Mouse (Mus musculus): ENCODE measurements at regions not wholly inside any gene's neighbourhood (a gene's known extent, or its start where the extent isn't known, plus 50 kb on each side); places are given as distances from the start of the nearest gene placed in this dataset.

- Histone ChIP-seq H3K27ac (no peak overlapping the region), H3K27me3 (no peaks in the 10 kb centered on the region), H3K9ac (no peak overlapping the region), H3K4me2 (no peak overlapping the region), H3K4me1 (no peaks in the 10 kb centered on the region), H3K4me3 (replicated peaks) (no peak overlapping the region), H3K9me3 (replicated peaks) (no peaks in the 10 kb centered on the region), H3K36me3 (no peaks in the 10 kb centered on the region)
- no peak for ATAC-seq (replicated peaks; ENCODE audit: low FRiP score)
Measured at GRCm38 (mm10) chr2:48557123-48557522, 256.8 kb upstream of the Acvr2a start.

- H3K36me3 ChIP-seq: no peaks in the 10 kb centered on the region
- H3K27me3 ChIP-seq: no peaks in the 10 kb centered on the region
- H3K4me1 ChIP-seq: no peaks in the 10 kb centered on the region
- H3K9me3 ChIP-seq (replicated peaks): no peaks in the 10 kb centered on the region
- no peak overlapping the region for H3K4me3 ChIP-seq (replicated peaks)
- H3K27ac ChIP-seq: no peak overlapping the region
- no peak overlapping the region for H3K9ac ChIP-seq
- WGBS: 91% methylated on average over 3 of the region's 3 CpGs
- H3K4me2 ChIP-seq: no peak overlapping the region
- no peak for ATAC-seq (replicated peaks; ENCODE audit: low FRiP score)
Measured at GRCm38 (mm10) chr2:48558641-48559040, 255.3 kb upstream of the Acvr2a start.

GRCm38 (mm10) chr2:48563636-48564035, 250.3 kb upstream of the Acvr2a start:
- WGBS: 73% methylated on average over 3 of the region's 3 CpGs
- H3K36me3 ChIP-seq: no peaks in the 10 kb centered on the region
- H3K27me3 ChIP-seq: no peaks in the 10 kb centered on the region
- no peak overlapping the region for H3K27ac ChIP-seq
- H3K4me3 ChIP-seq (replicated peaks): no peak overlapping the region
- H3K9me3 ChIP-seq (replicated peaks): no peaks in the 10 kb centered on the region
- H3K4me2 ChIP-seq: no peak overlapping the region
- no peaks in the 10 kb centered on the region for H3K4me1 ChIP-seq
- no peak overlapping the region for H3K9ac ChIP-seq
- ATAC-seq (replicated peaks; ENCODE audit: low FRiP score): no peak

- WGBS: 80% methylated on average over 4 of the region's 4 CpGs
- Histone ChIP-seq H3K9me3 (replicated peaks) (no peaks in the 10 kb centered on the region), H3K27me3 (no peaks in the 10 kb centered on the region), H3K4me2 (no peak overlapping the region), H3K27ac (no peak overlapping the region), H3K36me3 (no peaks in the 10 kb centered on the region), H3K9ac (no peak overlapping the region), H3K4me1 (no peaks in the 10 kb centered on the region), H3K4me3 (replicated peaks) (no peak overlapping the region)
- no peak for ATAC-seq (replicated peaks; ENCODE audit: low FRiP score)
Measured at GRCm38 (mm10) chr2:48564170-48564569, 249.7 kb upstream of the Acvr2a start.

GRCm38 (mm10) chr2:48567871-48568270, 246.0 kb upstream of the Acvr2a start:
- Histone ChIP-seq H3K27me3 (no peaks in the 10 kb centered on the region), H3K4me2 (no peak overlapping the region), H3K4me1 (no peaks in the 10 kb centered on the region), H3K27ac (no peak overlapping the region), H3K4me3 (replicated peaks) (no peak overlapping the region), H3K9ac (no peak overlapping the region), H3K9me3 (replicated peaks) (no peaks in the 10 kb centered on the region), H3K36me3 (no peaks in the 10 kb centered on the region)
- ATAC-seq (replicated peaks; ENCODE audit: low FRiP score): no peak
- 54% methylated on average over 6 of the region's 6 CpGs for WGBS

- Histone ChIP-seq H3K4me2 (no peak overlapping the region), H3K27ac (no peak overlapping the region), H3K4me1 (no peaks in the 10 kb centered on the region), H3K9me3 (replicated peaks) (no peaks in the 10 kb centered on the region), H3K4me3 (replicated peaks) (no peak overlapping the region), H3K9ac (no peak overlapping the region), H3K27me3 (no peaks in the 10 kb centered on the region), H3K36me3 (no peaks in the 10 kb centered on the region)
- 80% methylated on average over 7 of the region's 7 CpGs for WGBS
- ATAC-seq (replicated peaks; ENCODE audit: low FRiP score): no peak
Measured at GRCm38 (mm10) chr2:48586162-48586830, 227.6 kb upstream of the Acvr2a start.

GRCm38 (mm10) chr2:48586831-48587169, 227.1 kb upstream of the Acvr2a start:
- H3K9me3 ChIP-seq (replicated peaks): no peaks in the 10 kb centered on the region
- no peak overlapping the region for H3K9ac ChIP-seq
- no peak overlapping the region for H3K4me3 ChIP-seq (replicated peaks)
- no peak overlapping the region for H3K27ac ChIP-seq
- no peak overlapping the region for H3K4me2 ChIP-seq
- no peak for ATAC-seq (replicated peaks; ENCODE audit: low FRiP score)
- 76% methylated on average over 4 of the region's 4 CpGs for WGBS
- H3K36me3 ChIP-seq: no peaks in the 10 kb centered on the region
- H3K4me1 ChIP-seq: no peaks in the 10 kb centered on the region
- H3K27me3 ChIP-seq: no peaks in the 10 kb centered on the region

GRCm38 (mm10) chr2:48589709-48590108, 224.2 kb upstream of the Acvr2a start:
- H3K4me2 ChIP-seq: no peak overlapping the region
- no peak overlapping the region for H3K27ac ChIP-seq
- ATAC-seq (replicated peaks; ENCODE audit: low FRiP score): no peak
- H3K4me3 ChIP-seq (replicated peaks): no peak overlapping the region
- H3K9me3 ChIP-seq (replicated peaks): no peaks in the 10 kb centered on the region
- no peaks in the 10 kb centered on the region for H3K4me1 ChIP-seq
- no peaks in the 10 kb centered on the region for H3K27me3 ChIP-seq
- H3K9ac ChIP-seq: no peak overlapping the region
- H3K36me3 ChIP-seq: no peaks in the 10 kb centered on the region

GRCm38 (mm10) chr2:48597793-48598583, 215.9 kb upstream of the Acvr2a start:
- Histone ChIP-seq H3K27ac (no peak overlapping the region), H3K4me3 (replicated peaks) (no peak overlapping the region), H3K9me3 (replicated peaks) (no peaks in the 10 kb centered on the region), H3K36me3 (no peaks in the 10 kb centered on the region), H3K4me2 (no peak overlapping the region), H3K9ac (no peak overlapping the region), H3K27me3 (no peaks in the 10 kb centered on the region), H3K4me1 (0 out of 2 replicates have a peak, but pooled peaks cover 3% of the 10 kb centered on the region)
- 40% methylated on average over 5 of the region's 5 CpGs for WGBS
- ATAC-seq (replicated peaks; ENCODE audit: low FRiP score): no peak

- WGBS: 85% methylated on average over 5 of the region's 5 CpGs
Measured at GRCm38 (mm10) chr2:48599367-48599766, 214.5 kb upstream of the Acvr2a start.

GRCm38 (mm10) chr2:48601855-48602254, 212.1 kb upstream of the Acvr2a start:
- ATAC-seq (replicated peaks; ENCODE audit: low FRiP score): 0 out of 2 replicates have a peak, but pooled peaks have one; percentile 36
- 45% methylated on average over 8 of the region's 8 CpGs for WGBS
- Histone ChIP-seq H3K27me3 (no peaks in the 10 kb centered on the region), H3K9ac (no peak overlapping the region), H3K9me3 (replicated peaks) (no peaks in the 10 kb centered on the region), H3K27ac (no peak overlapping the region), H3K4me3 (replicated peaks) (no peak overlapping the region), H3K36me3 (no peaks in the 10 kb centered on the region), H3K4me1 (0 out of 2 replicates have a peak, but pooled peaks cover 3% of the 10 kb centered on the region), H3K4me2 (no peak overlapping the region)

More at GRCm38 (mm10) chr2:48599367-48599766, 214.5 kb upstream of the Acvr2a start:
- Histone ChIP-seq H3K9ac (no peak overlapping the region), H3K4me3 (replicated peaks) (no peak overlapping the region), H3K27me3 (no peaks in the 10 kb centered on the region), H3K27ac (no peak overlapping the region), H3K4me2 (no peak overlapping the region), H3K36me3 (no peaks in the 10 kb centered on the region), H3K9me3 (replicated peaks) (no peaks in the 10 kb centered on the region), H3K4me1 (0 out of 2 replicates have a peak, but pooled peaks cover 3% of the 10 kb centered on the region)
- ATAC-seq (replicated peaks; ENCODE audit: low FRiP score): no peak

- H3K9ac ChIP-seq: no peak overlapping the region
- H3K36me3 ChIP-seq: no peaks in the 10 kb centered on the region
- ATAC-seq (replicated peaks; ENCODE audit: low FRiP score): no peak
Measured at GRCm38 (mm10) chr2:48609466-48609865, 204.4 kb upstream of the Acvr2a start.

More at GRCm38 (mm10) chr2:48609466-48609865, 204.4 kb upstream of the Acvr2a start:
- H3K9me3 ChIP-seq (replicated peaks): no peaks in the 10 kb centered on the region
- WGBS: 92% methylated on average over 3 of the region's 3 CpGs
- H3K27ac ChIP-seq: no peak overlapping the region
- H3K4me2 ChIP-seq: no peak overlapping the region
- H3K4me3 ChIP-seq (replicated peaks): no peak overlapping the region
- H3K4me1 ChIP-seq: no peaks in the 10 kb centered on the region
- H3K27me3 ChIP-seq: no peaks in the 10 kb centered on the region

All from kidney, embryonic 15.5 days (tissue).